Mouse (Mus musculus) embryo, embryonic 11 days (tissue): Measurements from ENCODE around the gene Spata31d1a.

Experiments
- DNase-seq: peaks from one replicate; pipeline ENCODE4 v3.0.0-alpha.2; 2015

Gene Spata31d1a

GRCm38 (mm10) chr13:59699131-59699530 lies 11.0 kb downstream of the Spata31d1a start:
- no peak for DNase-seq

- no peak for DNase-seq
These were observed 14.3 kb downstream of the Spata31d1a start for GRCm38 (mm10) chr13:59695781-59696180.

DNA sequence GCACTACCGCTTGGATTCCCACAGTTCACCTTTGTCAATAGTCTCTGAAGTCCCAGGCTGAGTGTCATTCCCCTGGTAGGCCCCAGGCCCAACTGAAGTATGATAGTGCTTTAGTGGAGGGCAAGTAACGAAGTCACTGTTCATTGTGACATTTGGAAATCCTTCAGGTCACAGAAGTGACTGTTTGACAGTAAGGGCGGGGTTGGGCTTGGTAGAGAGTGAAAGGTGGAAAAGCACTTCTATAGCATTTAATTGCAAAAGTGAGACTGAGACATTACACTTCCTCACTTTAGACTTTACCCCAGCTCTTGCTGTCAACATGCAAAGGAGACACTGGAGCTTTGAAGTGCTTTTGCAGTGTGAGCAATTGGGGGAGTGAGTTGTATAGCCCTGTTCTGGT lies 16.1 kb downstream of the Spata31d1a start, which contains the start of gene 4921517D22Rik:
4921517D22Rik (minus strand) TSS at position 101 of the 400 bp plus-strand sequence.
- DNase-seq: no peak

DNA sequence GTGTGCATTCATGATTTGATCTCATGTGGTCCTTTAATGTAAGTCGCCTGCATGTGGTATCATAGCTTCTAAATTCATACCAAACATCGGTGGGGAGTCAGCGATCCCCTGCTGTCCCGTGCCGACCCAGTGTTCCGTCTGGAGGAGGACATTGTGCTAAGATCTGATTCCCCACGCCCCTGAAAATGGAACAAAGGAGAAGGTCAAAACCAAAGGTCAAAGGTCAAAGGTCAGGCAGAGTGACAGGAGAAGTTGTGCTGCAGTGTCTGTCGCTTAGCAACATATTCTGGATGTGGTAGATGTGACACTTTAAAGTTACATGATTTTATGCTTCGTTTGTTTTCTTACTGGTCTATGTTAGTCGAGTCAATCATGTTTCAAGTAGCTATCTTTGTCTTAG lies 18.7 kb downstream of the Spata31d1a start:
- peak; percentile 65 for DNase-seq

GRCm38 (mm10) chr13:59690576-59690975 lies 19.6 kb downstream of the Spata31d1a start:
- no peak for DNase-seq

DNA sequence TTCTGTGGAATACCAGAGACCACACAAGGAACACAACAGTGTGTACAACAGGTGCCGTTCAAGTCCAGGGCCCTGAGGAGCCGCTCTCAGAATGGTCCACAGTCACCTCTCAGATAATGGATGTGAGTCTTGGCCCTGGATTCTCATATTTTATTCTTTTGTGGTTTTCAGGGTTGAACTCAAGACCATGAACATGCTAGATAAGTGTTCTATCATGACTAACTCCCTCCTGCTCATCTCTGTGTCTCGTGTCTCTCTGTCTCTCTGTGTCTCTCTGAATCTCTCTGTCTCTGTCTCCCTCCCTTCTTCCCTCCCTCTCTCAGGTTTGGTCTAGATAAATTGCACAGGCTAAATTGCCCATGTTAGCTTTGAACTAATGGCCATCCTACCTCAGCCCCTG lies 20.3 kb downstream of the Spata31d1a start:
- no peak for DNase-seq

GRCm38 (mm10) chr13:59689313-59689712 lies 20.8 kb downstream of the Spata31d1a start:
- DNase-seq: no peak

GRCm38 (mm10) chr13:59688338-59688770 lies 21.8 kb downstream of the Spata31d1a start:
- no peak for DNase-seq

GRCm38 (mm10) chr13:59685236-59685635 lies 24.9 kb downstream of the Spata31d1a start:
- no peak for DNase-seq

GRCm38 (mm10) chr13:59682629-59683028 lies 27.5 kb downstream of the Spata31d1a start:
- DNase-seq: peak; percentile 54

DNA sequence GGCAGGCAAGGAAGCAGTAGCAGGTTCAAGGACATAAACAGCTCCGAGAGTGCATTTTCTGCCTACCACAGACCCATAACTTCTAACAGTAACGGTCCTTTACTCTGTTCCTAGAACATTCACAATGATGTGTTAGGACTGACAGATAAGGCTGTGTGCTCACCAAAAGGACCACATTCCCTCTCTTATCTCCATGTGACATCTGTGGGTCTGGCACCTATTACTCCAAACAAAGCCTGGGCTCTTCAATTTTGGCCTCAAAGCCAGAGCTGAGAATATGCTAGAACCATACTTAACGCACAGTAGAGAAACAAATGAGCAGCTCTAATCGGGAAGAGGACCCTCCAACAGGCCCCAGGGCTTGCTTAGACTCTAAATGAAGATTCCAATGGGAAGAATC lies 30.2 kb downstream of the Spata31d1a start:
- no peak for DNase-seq

GRCm38 (mm10) chr13:59679306-59679705 lies 30.8 kb downstream of the Spata31d1a start:
- no peak for DNase-seq

GRCm38 (mm10) chr13:59676316-59677229 lies 33.6 kb downstream of the Spata31d1a start:
- DNase-seq: no peak

DNA sequence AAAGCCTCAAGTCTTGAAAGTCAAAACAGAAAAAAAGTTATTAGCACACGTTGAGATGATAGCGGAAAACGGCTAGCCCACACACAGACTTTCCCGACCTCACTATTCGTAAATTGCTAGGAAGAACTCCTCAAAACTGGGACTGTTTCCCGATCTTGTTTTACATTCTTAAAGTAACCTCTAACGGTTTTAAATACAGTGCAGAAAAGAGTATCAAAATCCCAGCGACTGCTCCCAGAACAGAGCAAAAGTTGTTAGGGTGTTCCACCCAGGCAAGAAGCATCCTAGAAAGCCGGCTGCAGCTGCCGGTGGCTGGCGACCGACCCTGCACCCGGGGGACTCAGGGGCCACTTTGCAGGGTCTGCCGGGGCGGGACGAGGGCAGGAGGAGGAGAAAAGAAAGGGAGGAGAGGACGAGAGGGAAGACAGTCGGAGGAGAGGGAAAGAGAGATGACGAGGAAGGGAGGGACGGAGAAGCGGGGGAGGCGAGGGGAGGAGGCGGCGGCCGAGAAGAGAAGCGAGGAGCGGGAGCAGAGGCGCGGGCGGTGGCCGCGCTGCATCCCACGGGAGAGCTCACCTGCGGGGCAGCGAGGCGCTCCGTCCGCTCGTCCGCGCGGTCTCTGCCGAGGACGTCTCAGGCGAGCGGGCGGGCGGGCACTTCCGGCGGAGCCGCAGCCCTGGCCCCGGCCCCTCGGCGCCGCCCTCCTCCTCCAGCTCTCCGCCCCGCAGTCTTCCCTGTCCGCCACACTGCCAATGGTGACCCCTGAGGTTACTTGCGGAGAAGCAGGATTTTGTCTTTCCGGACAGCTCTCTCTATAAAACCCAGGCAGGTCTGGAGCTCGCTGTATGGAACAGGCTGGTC lies 34.7 kb downstream of the Spata31d1a start, which contains the start of gene Golm1:
Golm1 (minus strand) TSS at position 661 of the 861 bp plus-strand sequence.
- DNase-seq: peak; percentile 90

DNA sequence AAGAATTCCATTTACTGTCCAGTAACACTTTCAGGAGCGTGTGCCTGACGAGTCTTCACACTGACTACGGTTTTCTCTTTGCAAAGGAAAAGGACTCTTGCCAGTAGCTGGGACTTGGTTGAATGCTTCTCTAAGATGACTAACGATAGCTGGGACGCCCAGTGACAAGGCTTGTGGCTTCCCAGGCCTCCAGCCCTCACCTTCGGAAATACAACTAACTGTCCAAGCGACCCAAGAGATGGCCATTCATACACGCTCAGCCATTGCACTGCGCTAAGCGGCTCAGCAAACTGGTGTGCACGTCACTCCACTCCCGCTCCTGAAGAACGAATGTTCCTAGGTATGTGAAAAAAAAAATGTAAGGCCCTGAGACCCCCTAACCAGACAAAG lies 35.4 kb downstream of the Spata31d1a start:
- peak; percentile 74 for DNase-seq

- DNase-seq: peak; percentile 78
These were observed 35.9 kb downstream of the Spata31d1a start for GRCm38 (mm10) chr13:59674215-59674614.

- peak; percentile 40 for DNase-seq
These were observed 36.5 kb downstream of the Spata31d1a start for GRCm38 (mm10) chr13:59673597-59673996.

DNA sequence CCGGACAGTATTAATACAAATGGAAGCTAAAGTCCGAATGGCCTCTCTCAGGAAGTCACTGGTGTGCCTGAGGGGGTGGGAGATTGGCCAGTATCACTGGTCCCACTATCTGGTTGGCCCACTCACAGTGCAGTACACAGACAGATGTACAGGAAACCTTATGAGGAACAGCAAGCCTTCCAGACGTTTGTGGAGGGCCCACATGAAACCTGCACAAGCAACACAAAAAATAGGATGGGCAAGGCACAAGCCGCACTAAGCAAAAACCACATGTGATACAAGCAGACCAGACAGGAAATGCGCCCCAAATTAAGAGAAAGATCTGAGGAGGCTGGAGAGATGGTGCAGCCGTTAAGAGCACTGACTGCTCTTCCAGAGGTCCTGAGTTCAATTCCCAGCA lies 37.9 kb downstream of the Spata31d1a start:
- DNase-seq: no peak

- peak; percentile 41 for DNase-seq
These were observed 38.6 kb downstream of the Spata31d1a start for GRCm38 (mm10) chr13:59671521-59671920.

DNA sequence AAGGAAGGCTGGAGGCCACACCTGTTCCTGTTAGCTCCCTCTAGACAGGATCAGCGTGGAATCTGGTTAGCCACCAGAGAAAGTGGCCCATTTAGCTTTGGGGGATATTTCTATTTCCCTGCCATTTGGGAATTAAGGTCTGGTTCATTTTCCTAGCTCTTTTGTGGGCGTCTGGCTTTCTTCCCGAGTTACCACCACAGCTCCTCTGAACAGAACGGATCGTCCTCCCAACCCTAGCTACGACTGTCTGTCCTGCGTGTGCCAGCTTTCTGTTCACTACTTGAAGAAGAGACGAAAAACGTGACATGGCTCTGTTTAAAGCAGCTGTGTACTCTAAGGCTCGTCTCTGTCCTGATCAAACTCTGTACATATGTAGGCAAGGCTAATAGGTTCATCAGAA lies 40.2 kb downstream of the Spata31d1a start:
- DNase-seq: no peak

DNA sequence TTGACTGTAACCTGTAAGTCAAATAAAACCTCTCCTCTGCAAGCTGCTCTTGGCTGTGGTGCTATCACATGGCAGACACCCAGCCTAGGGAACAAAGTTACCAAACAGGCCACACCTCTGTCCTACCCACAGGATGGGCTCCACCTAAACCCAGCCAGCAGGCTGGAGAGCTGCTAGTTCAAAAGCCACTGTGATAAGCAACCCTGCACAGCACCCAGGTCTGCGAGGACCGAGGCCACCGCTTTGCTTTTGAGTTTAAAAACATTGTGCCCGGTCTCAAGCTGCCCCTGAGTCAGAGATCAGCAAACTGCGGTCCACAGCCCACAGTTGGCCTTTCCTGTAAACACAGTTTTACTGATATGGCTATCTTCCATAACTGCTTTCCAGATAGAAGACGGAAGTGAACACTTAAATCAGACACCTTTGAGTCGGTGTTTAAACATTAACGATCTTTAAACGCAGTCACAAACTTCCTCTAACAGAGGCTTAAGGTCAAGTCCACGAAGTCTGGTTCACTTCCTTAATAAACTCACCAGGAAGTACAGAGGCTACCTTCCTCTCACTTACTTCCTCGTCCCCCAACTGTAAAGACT lies 41.5 kb downstream of the Spata31d1a start:
- no peak for DNase-seq

DNA sequence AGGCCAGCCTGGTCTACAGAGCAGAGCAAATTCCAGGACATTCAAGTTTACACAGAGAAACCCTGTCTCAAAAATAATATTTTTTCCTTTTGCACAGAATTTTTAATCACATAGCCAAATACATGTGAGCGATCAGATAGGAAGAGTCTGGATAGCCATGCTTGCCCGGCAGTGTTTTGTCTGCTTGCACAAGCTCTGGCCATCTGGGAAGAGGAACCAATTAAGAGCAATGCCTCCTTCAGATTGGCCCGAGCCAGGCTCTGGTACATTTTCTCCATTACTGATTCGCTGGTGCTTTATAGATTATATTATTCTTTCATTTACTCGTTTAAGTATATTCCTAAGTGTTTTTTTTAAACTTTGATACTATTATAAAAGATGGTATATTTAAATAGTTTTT lies 42.4 kb downstream of the Spata31d1a start:
- DNase-seq: no peak
